ENCODE assay signal across 8 mouse cellular contexts in the genomic region with DNA sequence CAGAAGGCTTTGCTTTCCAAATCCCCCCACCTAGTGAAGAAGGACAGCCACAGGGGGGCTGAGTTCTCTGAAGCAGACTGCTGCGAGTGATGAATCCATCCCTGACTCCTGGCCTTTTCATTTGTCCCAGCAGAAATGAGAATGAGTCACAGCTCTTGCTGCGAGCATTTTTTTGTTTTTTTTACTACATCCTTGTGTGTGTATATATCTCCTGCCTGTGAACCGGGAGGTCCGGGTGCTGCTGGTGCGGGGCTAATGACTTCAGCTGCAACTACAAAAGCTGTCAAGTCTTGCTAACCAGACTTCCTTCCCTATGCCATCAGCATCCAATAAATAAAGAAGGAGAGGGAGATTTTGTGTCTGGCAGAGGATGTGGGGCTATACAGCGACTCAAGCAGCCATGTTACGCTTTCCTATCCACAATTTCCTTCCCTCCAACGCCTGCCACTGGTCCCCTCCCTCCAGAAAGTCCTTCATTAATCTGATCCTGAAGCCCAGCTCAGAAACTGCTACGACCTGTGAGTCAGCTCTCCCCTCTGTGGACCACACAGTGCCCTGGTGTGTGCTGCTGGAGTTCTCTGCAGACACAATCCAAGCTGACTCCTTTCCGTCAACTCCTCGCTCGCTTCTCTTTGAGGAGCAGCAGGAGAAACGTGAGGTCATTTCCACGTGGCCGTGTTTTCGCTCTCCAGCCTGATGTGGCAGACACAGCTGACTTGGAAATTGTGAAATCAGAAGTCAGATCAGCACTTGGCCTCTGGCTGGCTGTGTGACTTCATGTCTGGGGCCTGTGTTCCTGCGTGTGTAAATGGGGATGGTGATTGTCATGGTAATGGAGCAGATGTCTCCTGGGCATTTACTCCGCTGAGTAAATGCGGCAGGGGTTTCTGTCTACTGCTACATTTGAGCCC. TPM values are rescaled to one million over a fixed set of nuclear protein-coding genes. Genes with fewer than 3 reads are reported as not detected.
A peak's percentile ranks its signal among the peaks of the same experiment; 100 is the strongest.
DNase-seq lines count a peak whose midpoint lies in the region; ATAC-seq lines count a peak whose summit lies in the region.

No protein-coding gene starts in this region.

- DNase-seq in 3T3-L1 (ENCODE audit: low read depth, low spot score), result peak; percentile 60
- DNase-seq in adrenal gland, postnatal 14 days, result peak; percentile 78
- DNase-seq in forelimb bud, embryonic 11.5 days (ENCODE audit: low read depth, low spot score), result peak; percentile 24
- DNase-seq in hindbrain, embryonic 11.5 days (ENCODE audit: low spot score), result peak; percentile 69
- peak; percentile 70 for DNase-seq in neural tube, embryonic 11.5 days (ENCODE audit: low spot score)
- no peak for DNase-seq in right cerebral cortex, postnatal 25 days

- 0 out of 2 replicates have a peak overlapping the region, but pooled peaks have one; percentile 21 for H3K9ac ChIP-seq in hindbrain, embryonic 11.5 days (ENCODE audit: low read depth, low read length)
- no peak overlapping the region for H3K9ac ChIP-seq in limb, embryonic 15.5 days
- H3K9ac ChIP-seq in neural tube, embryonic 11.5 days (ENCODE audit: low read length), result peak overlapping the region; percentile 39

- H3K9me3 ChIP-seq in hindbrain, embryonic 11.5 days (ENCODE audit: control insufficient read depth, low read length), result no peaks in the 10 kb centered on the region
- H3K9me3 ChIP-seq in limb, embryonic 15.5 days, result no peaks in the 10 kb centered on the region
- no peaks in the 10 kb centered on the region for H3K9me3 ChIP-seq in neural tube, embryonic 11.5 days (ENCODE audit: control insufficient read depth, low read length)

- ATAC-seq in hindbrain, embryonic 11.5 days (ENCODE audit: low FRiP score), result peak; percentile 75
- ATAC-seq in limb, embryonic 15.5 days (ENCODE audit: insufficient number of reproducible peaks, low FRiP score, low TSS enrichment, low read depth), result peak; percentile 19; the same call in 1 of the 2 replicates
- peak; percentile 70 for ATAC-seq in neural tube, embryonic 11.5 days (ENCODE audit: insufficient read depth, low FRiP score, low TSS enrichment)
- no peak for ATAC-seq in cerebellum, adult (ENCODE audit: insufficient number of reproducible peaks, low FRiP score, low TSS enrichment)

- H3K4me1 ChIP-seq in hindbrain, embryonic 11.5 days (replicated peaks; ENCODE audit: control insufficient read depth, insufficient read depth, low read length), result peaks cover 8% of the 10 kb centered on the region
- peaks cover 19% of the 10 kb centered on the region for H3K4me1 ChIP-seq in limb, embryonic 15.5 days
- H3K4me1 ChIP-seq in neural tube, embryonic 11.5 days (ENCODE audit: control insufficient read depth, insufficient read depth, low read length), result peaks cover 12% of the 10 kb centered on the region

- H3K4me3 ChIP-seq in hindbrain, embryonic 11.5 days (ENCODE audit: low read depth, low read length), result no peak overlapping the region
- H3K4me3 ChIP-seq in limb, embryonic 15.5 days, result no peak overlapping the region
- H3K4me3 ChIP-seq in neural tube, embryonic 11.5 days (ENCODE audit: low read depth, low read length), result no peak overlapping the region

- H3K36me3 ChIP-seq in hindbrain, embryonic 11.5 days (ENCODE audit: control insufficient read depth, insufficient read depth, low read length), result no peaks in the 10 kb centered on the region
- H3K36me3 ChIP-seq in limb, embryonic 15.5 days, result no peaks in the 10 kb centered on the region
- no peaks in the 10 kb centered on the region for H3K36me3 ChIP-seq in neural tube, embryonic 11.5 days (ENCODE audit: control insufficient read depth, insufficient read depth, low read length)

- peak overlapping the region; percentile 83 for H3K27ac ChIP-seq in hindbrain, embryonic 11.5 days (ENCODE audit: low read depth, low read length)
- peak overlapping the region; percentile 83 for H3K27ac ChIP-seq in limb, embryonic 15.5 days
- peak overlapping the region; percentile 92 for H3K27ac ChIP-seq in neural tube, embryonic 11.5 days (ENCODE audit: low read depth, low read length)

- no peak overlapping the region for H3K4me2 ChIP-seq in hindbrain, embryonic 11.5 days (replicated peaks; ENCODE audit: low read depth, low read length)
- H3K4me2 ChIP-seq in limb, embryonic 15.5 days, result no peak overlapping the region
- peak overlapping the region; percentile 15; the same call in 1 of the 2 replicates for H3K4me2 ChIP-seq in neural tube, embryonic 11.5 days (ENCODE audit: low read depth)

- H3K27me3 ChIP-seq in hindbrain, embryonic 11.5 days (ENCODE audit: control insufficient read depth, insufficient read depth, low read length), result no peaks in the 10 kb centered on the region
- H3K27me3 ChIP-seq in limb, embryonic 15.5 days, result no peaks in the 10 kb centered on the region
- H3K27me3 ChIP-seq in neural tube, embryonic 11.5 days (ENCODE audit: control insufficient read depth, insufficient read depth, low read length), result no peaks in the 10 kb centered on the region

- WGBS in hindbrain, embryonic 11.5 days, result 20% methylated on average over 19 of the region's 19 CpGs
- 20% methylated on average over 19 of the region's 19 CpGs for WGBS in limb, embryonic 15.5 days
- 22% methylated on average over 19 of the region's 19 CpGs for WGBS in neural tube, embryonic 11.5 days

RNA-seq across cellular contexts. Expression of gene Prex1, which starts 16.3 kb away (rescaled TPM):
- total RNA-seq in adrenal gland, postnatal 14 days (2021), result 13.6 and 18.6 TPM in 2 replicates
- 20.9 and 21.7 TPM in 2 replicates for polyA plus RNA-seq in hindbrain, embryonic 11.5 days (2014; fragmentation: Nextera tagmentation; extraction: Ambion mirVana)
- 17.7 and 19.1 TPM in 2 replicates for polyA plus RNA-seq in limb, embryonic 15.5 days (2015; fragmentation: Nextera tagmentation; extraction: Ambion mirVana)
- 28.9 and 31.9 TPM in 2 replicates for polyA plus RNA-seq in neural tube, embryonic 11.5 days (2014; fragmentation: Nextera tagmentation; extraction: Ambion mirVana)
